Mouse (Mus musculus): ENCODE measurements at regions not wholly inside any gene's neighbourhood (a gene's known extent, or its start where the extent isn't known, plus 50 kb on each side); places are given as distances from the start of the nearest gene placed in this dataset.

DNA sequence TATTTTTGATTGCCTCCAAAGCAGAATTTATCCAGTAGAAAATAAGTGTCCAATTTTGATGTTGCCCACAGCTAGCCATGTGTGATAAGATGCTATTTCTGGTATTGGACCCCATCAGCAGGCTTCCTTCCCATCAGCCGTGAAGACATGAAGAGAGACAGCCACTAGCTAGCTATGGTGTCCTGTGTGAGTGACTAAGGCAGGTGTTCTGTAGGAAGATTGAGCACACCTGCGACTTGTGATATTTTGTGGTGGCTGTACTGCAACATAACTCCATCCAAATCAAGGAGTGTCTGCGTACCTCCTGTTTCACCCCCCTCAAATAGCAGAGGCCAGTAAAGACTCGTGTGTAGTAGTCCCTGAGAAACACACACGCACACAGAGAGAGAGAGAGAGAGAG is 56.6 kb upstream of the Dap start:
- Histone ChIP-seq H3K4me1 (replicated peaks; ENCODE audit: control insufficient read depth, insufficient read depth, low read length) (no peaks in the 10 kb centered on the region), H3K9ac (ENCODE audit: low read length) (no peak overlapping the region), H3K4me2 (ENCODE audit: low read depth, low read length) (no peak overlapping the region), H3K36me3 (ENCODE audit: control insufficient read depth, insufficient read depth, low read length) (no peaks in the 10 kb centered on the region), H3K9me3 (ENCODE audit: control insufficient read depth, low read length) (no peaks in the 10 kb centered on the region), H3K27me3 (ENCODE audit: control insufficient read depth, insufficient read depth, low read depth, low read length) (no peaks in the 10 kb centered on the region), H3K4me3 (ENCODE audit: low read length) (no peak overlapping the region), H3K27ac (ENCODE audit: low read length) (no peak overlapping the region)
- no peak for ATAC-seq (ENCODE audit: low read depth)
- WGBS, result 83% methylated on average over 5 of the region's 5 CpGs

DNA sequence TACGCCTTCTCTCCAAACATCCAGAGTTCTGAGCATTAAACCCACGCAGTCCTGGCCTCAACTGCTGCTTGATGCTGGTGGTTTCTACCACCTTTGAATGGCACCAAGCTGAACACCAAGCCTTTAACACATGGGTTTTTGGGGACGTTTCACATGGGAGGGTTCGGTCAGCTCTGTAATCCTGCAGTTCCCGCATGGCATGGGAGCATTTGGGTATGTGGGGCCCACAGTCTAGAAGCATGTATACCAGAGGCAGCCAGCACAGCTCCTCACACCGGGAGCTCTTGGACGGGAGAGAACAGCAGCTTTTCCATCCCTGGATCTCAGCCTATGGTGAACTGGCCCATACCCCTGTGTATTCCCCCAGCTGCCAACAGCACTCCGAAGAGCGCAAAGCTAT is 55.9 kb upstream of the Dap start:
- no peaks in the 10 kb centered on the region for H3K36me3 ChIP-seq (ENCODE audit: control insufficient read depth, insufficient read depth, low read length)
- no peaks in the 10 kb centered on the region for H3K4me1 ChIP-seq (replicated peaks; ENCODE audit: control insufficient read depth, insufficient read depth, low read length)
- H3K4me2 ChIP-seq (ENCODE audit: low read depth, low read length), result no peak overlapping the region
- WGBS, result 83% methylated on average over 9 of the region's 9 CpGs
- H3K9me3 ChIP-seq (ENCODE audit: control insufficient read depth, low read length), result no peaks in the 10 kb centered on the region
- no peak overlapping the region for H3K4me3 ChIP-seq (ENCODE audit: low read length)
- no peak overlapping the region for H3K9ac ChIP-seq (ENCODE audit: low read length)
- H3K27me3 ChIP-seq (ENCODE audit: control insufficient read depth, insufficient read depth, low read depth, low read length), result no peaks in the 10 kb centered on the region
- H3K27ac ChIP-seq (ENCODE audit: low read length), result no peak overlapping the region
- no peak for ATAC-seq (ENCODE audit: low read depth)

DNA sequence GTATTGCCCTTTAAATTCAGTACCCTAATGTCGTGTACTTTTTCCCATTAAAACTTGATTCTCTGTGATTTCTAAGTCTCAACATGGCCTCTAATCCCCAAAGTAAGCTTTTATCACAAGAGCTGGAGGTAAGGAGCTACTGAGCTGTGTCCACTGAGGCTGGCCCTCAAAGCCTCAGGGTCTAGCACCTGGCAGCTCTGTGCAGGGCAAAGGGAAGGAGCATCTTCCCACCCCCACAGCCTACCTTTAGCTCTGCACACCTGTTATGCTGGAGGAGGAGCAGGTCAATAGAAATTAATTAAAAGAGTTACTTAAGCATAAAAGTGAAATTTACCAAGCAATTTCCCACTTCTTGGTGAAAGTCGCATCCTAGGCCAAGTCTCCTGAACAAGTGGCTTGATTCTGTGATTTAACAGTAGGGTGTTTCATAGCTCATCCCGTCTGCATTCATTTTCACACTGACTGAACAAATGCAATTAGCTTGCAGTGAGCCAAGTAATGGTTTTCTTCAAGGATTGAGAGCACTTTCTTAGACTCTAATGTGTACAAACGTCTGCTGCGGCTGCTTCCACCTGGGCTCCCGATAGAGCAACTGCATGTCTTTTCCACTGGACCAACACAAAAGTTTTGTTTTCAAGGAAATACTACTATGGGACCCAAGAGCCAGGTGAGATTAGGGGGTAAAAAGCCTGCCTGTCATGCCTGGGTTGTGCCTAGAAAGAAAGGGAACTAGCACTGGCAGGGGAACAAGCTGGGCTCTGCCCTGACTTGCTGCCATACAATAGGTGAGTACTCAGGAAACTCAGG is 50.6 kb upstream of the Dap start:
- H3K4me2 ChIP-seq (ENCODE audit: low read depth, low read length), result no peak overlapping the region
- H3K27me3 ChIP-seq (ENCODE audit: control insufficient read depth, insufficient read depth, low read depth, low read length), result no peaks in the 10 kb centered on the region
- no peaks in the 10 kb centered on the region; the same call in 1 of the 2 replicates for H3K9me3 ChIP-seq (ENCODE audit: control insufficient read depth, low read length)
- ATAC-seq (ENCODE audit: low read depth), result no peak
- no peak overlapping the region for H3K4me3 ChIP-seq (ENCODE audit: low read length)
- H3K4me1 ChIP-seq (replicated peaks; ENCODE audit: control insufficient read depth, insufficient read depth, low read length), result no peaks in the 10 kb centered on the region
- H3K27ac ChIP-seq (ENCODE audit: low read length), result no peak overlapping the region
- 67% methylated on average over 6 of the region's 6 CpGs for WGBS
- H3K36me3 ChIP-seq (ENCODE audit: control insufficient read depth, insufficient read depth, low read length), result no peaks in the 10 kb centered on the region
- no peak overlapping the region for H3K9ac ChIP-seq (ENCODE audit: low read length)

All from lung, embryonic 16.5 days (tissue).